Mouse (Mus musculus): ENCODE data around the gene Cd300a. TPM values are rescaled to one million over a fixed set of nuclear protein-coding genes. Genes with fewer than 3 reads are reported as not detected.

The Cd300a gene
- polyA plus RNA-seq, 1 experiment from 2014 or later: 0.84 TPM

DNA sequence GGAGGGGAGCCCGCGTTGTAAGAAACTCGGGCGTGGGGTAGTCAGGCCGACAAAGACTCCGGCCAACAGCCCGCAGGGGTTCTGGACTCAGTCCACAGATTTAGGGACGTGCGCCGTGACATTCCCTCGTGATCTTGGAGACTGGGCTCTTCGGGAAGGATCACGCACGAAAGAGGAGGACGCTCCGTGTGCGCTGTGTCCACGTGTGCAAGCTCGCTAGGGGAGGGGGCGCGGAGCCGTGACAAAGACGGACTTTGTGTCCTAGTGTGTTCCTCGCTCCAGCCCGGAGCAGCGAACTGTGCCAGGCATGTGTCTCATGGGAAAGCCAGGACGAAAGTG is 38.6 kb upstream of the Cd300a start:
- peaks cover 14% of the 10 kb centered on the region for H3K4me1 ChIP-seq (ENCODE audit: control insufficient read depth, insufficient read depth, low read length)
- under 1% methylated on average over 27 of the region's 27 CpGs for WGBS (ENCODE audit: insufficient replicate concordance)
- H3K9me3 ChIP-seq (replicated peaks; ENCODE audit: control insufficient read depth, low read length): no peaks in the 10 kb centered on the region
- peak overlapping the region; percentile 83 for H3K9ac ChIP-seq (ENCODE audit: low read depth, low read length)
- H3K36me3 ChIP-seq (ENCODE audit: control insufficient read depth, insufficient read depth, low read length): no peaks in the 10 kb centered on the region
- peak overlapping the region; percentile 99 for H3K4me2 ChIP-seq
- 0 out of 2 replicates have a peak, but pooled peaks cover 2% of the 10 kb centered on the region for H3K27me3 ChIP-seq (ENCODE audit: control insufficient read depth, insufficient read depth, low read length)
- H3K4me3 ChIP-seq (ENCODE audit: low read depth, low read length): peak overlapping the region; percentile 76
- ATAC-seq (replicated peaks; ENCODE audit: insufficient number of reproducible peaks, low FRiP score, low TSS enrichment): no peak
- peak overlapping the region; percentile 58 for H3K27ac ChIP-seq (ENCODE audit: low read depth, low read length)

GRCm38 (mm10) chr11:114851608-114852310 is 38.1 kb upstream of the Cd300a start:
- 0 out of 2 replicates have a peak, but pooled peaks cover 2% of the 10 kb centered on the region for H3K27me3 ChIP-seq (ENCODE audit: control insufficient read depth, insufficient read depth, low read length)
- H3K9ac ChIP-seq (ENCODE audit: low read depth, low read length): peak overlapping the region; percentile 83
- peaks cover 14% of the 10 kb centered on the region for H3K4me1 ChIP-seq (ENCODE audit: control insufficient read depth, insufficient read depth, low read length)
- under 1% methylated on average over 65 of the region's 65 CpGs for WGBS (ENCODE audit: insufficient replicate concordance)
- peak overlapping the region; percentile 99 for H3K4me2 ChIP-seq
- H3K36me3 ChIP-seq (ENCODE audit: control insufficient read depth, insufficient read depth, low read length): no peaks in the 10 kb centered on the region
- H3K4me3 ChIP-seq (ENCODE audit: low read depth, low read length): peak overlapping the region; percentile 76
- no peaks in the 10 kb centered on the region for H3K9me3 ChIP-seq (replicated peaks; ENCODE audit: control insufficient read depth, low read length)
- peak overlapping the region; percentile 58 for H3K27ac ChIP-seq (ENCODE audit: low read depth, low read length)
- peak; percentile 44; the same call in 1 of the 2 replicates for ATAC-seq (replicated peaks; ENCODE audit: insufficient number of reproducible peaks, low FRiP score, low TSS enrichment)

DNA sequence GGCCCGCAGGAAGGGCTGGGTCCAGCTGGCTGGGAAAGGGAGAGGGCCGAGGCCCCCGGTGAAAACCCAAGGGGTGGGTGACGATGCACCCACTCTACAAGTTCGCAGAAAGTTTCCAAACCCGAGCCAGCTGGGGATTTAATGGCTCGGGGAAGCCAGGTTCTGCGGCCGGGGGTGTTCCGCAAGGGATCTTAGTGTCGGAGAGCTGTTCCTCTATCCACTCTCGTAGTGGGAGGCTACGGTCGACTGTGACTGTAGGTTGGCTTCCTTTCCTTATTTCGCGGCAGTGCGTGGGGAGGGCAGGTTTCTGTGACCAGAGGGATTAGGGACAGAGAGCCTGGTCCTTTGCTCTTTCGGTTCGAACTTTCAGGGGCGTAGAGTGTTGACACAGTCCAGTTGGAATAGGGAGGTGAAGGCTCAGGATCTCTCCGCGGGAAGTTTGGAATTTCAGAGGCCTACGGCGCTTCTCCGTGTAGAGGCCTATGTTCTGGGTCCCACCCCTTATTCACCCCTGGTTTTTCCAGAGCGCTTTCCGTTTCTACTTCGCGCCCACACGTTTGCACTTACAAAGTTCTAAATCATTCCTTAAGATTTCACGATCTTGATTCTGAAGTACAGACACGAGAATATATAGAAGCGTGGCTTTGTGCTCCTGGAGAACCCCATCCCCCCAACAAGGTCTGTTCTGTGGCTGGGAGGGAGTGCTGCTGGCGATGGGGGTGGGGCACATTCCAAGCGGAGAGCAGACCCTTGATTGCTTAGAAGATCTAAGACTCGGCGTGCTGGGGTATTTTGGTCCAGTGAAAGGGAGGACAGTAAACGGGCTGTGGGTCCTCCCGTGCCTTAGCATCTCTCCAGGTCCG is 37.3 kb upstream of the Cd300a start:
- under 1% methylated on average over 40 of the region's 40 CpGs for WGBS (ENCODE audit: insufficient replicate concordance)
- ATAC-seq (replicated peaks; ENCODE audit: insufficient number of reproducible peaks, low FRiP score, low TSS enrichment): no peak; the same call in 1 of the 2 replicates
- H3K4me1 ChIP-seq (ENCODE audit: control insufficient read depth, insufficient read depth, low read length): peaks cover 14% of the 10 kb centered on the region

DNA sequence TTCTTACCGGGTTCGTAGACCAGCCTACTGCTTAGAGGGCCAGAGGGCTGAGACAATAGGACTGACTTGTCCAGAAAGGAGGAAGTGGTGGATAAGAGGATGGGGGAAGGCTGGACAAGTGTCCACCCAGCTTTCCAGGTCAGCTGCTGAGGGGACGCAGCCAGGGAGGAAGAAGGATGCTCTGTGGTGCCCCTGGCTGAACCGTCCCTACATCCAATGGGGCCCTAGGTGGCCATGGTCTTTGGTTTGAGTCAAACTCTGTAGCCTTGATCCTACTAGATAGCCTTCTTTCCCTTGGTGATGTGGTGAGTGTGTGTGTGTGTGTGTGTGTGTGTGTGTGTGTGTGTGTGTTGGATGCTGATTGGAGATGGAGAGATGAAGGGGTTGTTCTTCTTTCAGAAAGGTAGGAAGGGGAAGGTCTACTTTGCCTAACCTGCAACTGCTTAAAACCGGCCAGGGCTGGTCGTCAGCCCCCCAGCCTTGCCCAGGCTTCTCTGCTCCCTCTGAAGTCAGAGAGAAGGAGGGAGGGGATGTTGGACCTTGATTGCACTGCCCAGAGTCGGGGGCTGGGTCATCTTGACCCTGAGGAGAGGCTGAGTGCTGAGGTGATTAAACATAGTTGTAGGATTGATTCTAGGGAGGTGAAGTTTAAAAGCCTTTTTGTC is 36.5 kb upstream of the Cd300a start:
- peak overlapping the region; percentile 76 for H3K4me3 ChIP-seq (ENCODE audit: low read depth, low read length)
- peak overlapping the region; percentile 58; the same call in 1 of the 2 replicates for H3K27ac ChIP-seq (ENCODE audit: low read depth, low read length)
- H3K9ac ChIP-seq (ENCODE audit: low read depth, low read length): peak overlapping the region; percentile 83
- no peaks in the 10 kb centered on the region for H3K9me3 ChIP-seq (replicated peaks; ENCODE audit: control insufficient read depth, low read length)
- H3K27me3 ChIP-seq (ENCODE audit: control insufficient read depth, insufficient read depth, low read length): 0 out of 2 replicates have a peak, but pooled peaks cover 2% of the 10 kb centered on the region
- WGBS (ENCODE audit: insufficient replicate concordance): 16% methylated on average over 7 of the region's 7 CpGs
- peaks cover 14% of the 10 kb centered on the region for H3K4me1 ChIP-seq (ENCODE audit: control insufficient read depth, insufficient read depth, low read length)
- H3K36me3 ChIP-seq (ENCODE audit: control insufficient read depth, insufficient read depth, low read length): no peaks in the 10 kb centered on the region
- no peak for ATAC-seq (replicated peaks; ENCODE audit: insufficient number of reproducible peaks, low FRiP score, low TSS enrichment)
- H3K4me2 ChIP-seq: peak overlapping the region; percentile 99

More for the DNA sequence above, 37.3 kb upstream of the Cd300a start:
- H3K9ac ChIP-seq (ENCODE audit: low read depth, low read length): peak overlapping the region; percentile 83
- no peaks in the 10 kb centered on the region for H3K36me3 ChIP-seq (ENCODE audit: control insufficient read depth, insufficient read depth, low read length)
- peak overlapping the region; percentile 58 for H3K27ac ChIP-seq (ENCODE audit: low read depth, low read length)
- H3K9me3 ChIP-seq (replicated peaks; ENCODE audit: control insufficient read depth, low read length): no peaks in the 10 kb centered on the region
- H3K27me3 ChIP-seq (ENCODE audit: control insufficient read depth, insufficient read depth, low read length): 0 out of 2 replicates have a peak, but pooled peaks cover 2% of the 10 kb centered on the region
- H3K4me2 ChIP-seq: peak overlapping the region; percentile 99
- H3K4me3 ChIP-seq (ENCODE audit: low read depth, low read length): peak overlapping the region; percentile 76

- H3K36me3 ChIP-seq (ENCODE audit: control insufficient read depth, insufficient read depth, low read length): no peaks in the 10 kb centered on the region
- H3K4me3 ChIP-seq (ENCODE audit: low read depth, low read length): no peak overlapping the region
- no peak overlapping the region for H3K9ac ChIP-seq (ENCODE audit: low read depth, low read length)
- ATAC-seq (replicated peaks; ENCODE audit: insufficient number of reproducible peaks, low FRiP score, low TSS enrichment): no peak
- WGBS (ENCODE audit: insufficient replicate concordance): 74% methylated on average over 6 of the region's 6 CpGs
- H3K27me3 ChIP-seq (ENCODE audit: control insufficient read depth, insufficient read depth, low read length): no peaks in the 10 kb centered on the region
- no peak overlapping the region for H3K27ac ChIP-seq (ENCODE audit: low read depth, low read length)
- H3K4me1 ChIP-seq (ENCODE audit: control insufficient read depth, insufficient read depth, low read length): peaks cover 12% of the 10 kb centered on the region
- no peak overlapping the region for H3K4me2 ChIP-seq
- H3K9me3 ChIP-seq (replicated peaks; ENCODE audit: control insufficient read depth, low read length): no peaks in the 10 kb centered on the region
These were observed 35.3 kb upstream of the Cd300a start for GRCm38 (mm10) chr11:114854581-114854980.

GRCm38 (mm10) chr11:114856125-114856524 is 33.7 kb upstream of the Cd300a start:
- Histone ChIP-seq H3K4me2 (no peak overlapping the region), H3K4me3 (ENCODE audit: low read depth, low read length) (no peak overlapping the region), H3K27me3 (ENCODE audit: control insufficient read depth, insufficient read depth, low read length) (no peaks in the 10 kb centered on the region), H3K9me3 (replicated peaks; ENCODE audit: control insufficient read depth, low read length) (no peaks in the 10 kb centered on the region), H3K4me1 (ENCODE audit: control insufficient read depth, insufficient read depth, low read length) (peaks cover 4% of the 10 kb centered on the region), H3K27ac (ENCODE audit: low read depth, low read length) (no peak overlapping the region), H3K36me3 (ENCODE audit: control insufficient read depth, insufficient read depth, low read length) (no peaks in the 10 kb centered on the region), H3K9ac (ENCODE audit: low read depth, low read length) (no peak overlapping the region)
- ATAC-seq (replicated peaks; ENCODE audit: insufficient number of reproducible peaks, low FRiP score, low TSS enrichment): no peak
- WGBS (ENCODE audit: insufficient replicate concordance): 81% methylated on average over 5 of the region's 5 CpGs

- Histone ChIP-seq H3K9me3 (replicated peaks; ENCODE audit: control insufficient read depth, low read length) (no peaks in the 10 kb centered on the region), H3K4me1 (ENCODE audit: control insufficient read depth, insufficient read depth, low read length) (no peaks in the 10 kb centered on the region; the same call in 1 of the 2 replicates), H3K9ac (ENCODE audit: low read depth, low read length) (no peak overlapping the region), H3K27me3 (ENCODE audit: control insufficient read depth, insufficient read depth, low read length) (no peaks in the 10 kb centered on the region), H3K4me3 (ENCODE audit: low read depth, low read length) (no peak overlapping the region), H3K36me3 (ENCODE audit: control insufficient read depth, insufficient read depth, low read length) (no peaks in the 10 kb centered on the region), H3K4me2 (no peak overlapping the region), H3K27ac (ENCODE audit: low read depth, low read length) (no peak overlapping the region)
- 81% methylated on average over 2 of the region's 2 CpGs for WGBS (ENCODE audit: insufficient replicate concordance)
- ATAC-seq (replicated peaks; ENCODE audit: insufficient number of reproducible peaks, low FRiP score, low TSS enrichment): no peak
These were observed 31.2 kb upstream of the Cd300a start for GRCm38 (mm10) chr11:114858641-114859040.

GRCm38 (mm10) chr11:114861057-114861456 is 28.8 kb upstream of the Cd300a start:
- WGBS (ENCODE audit: insufficient replicate concordance): 66% methylated on average over 2 of the region's 2 CpGs
- Histone ChIP-seq H3K4me2 (no peak overlapping the region), H3K4me1 (ENCODE audit: control insufficient read depth, insufficient read depth, low read length) (peaks cover 3% of the 10 kb centered on the region), H3K4me3 (ENCODE audit: low read depth, low read length) (no peak overlapping the region), H3K9ac (ENCODE audit: low read depth, low read length) (no peak overlapping the region), H3K9me3 (replicated peaks; ENCODE audit: control insufficient read depth, low read length) (no peaks in the 10 kb centered on the region), H3K27me3 (ENCODE audit: control insufficient read depth, insufficient read depth, low read length) (no peaks in the 10 kb centered on the region), H3K27ac (ENCODE audit: low read depth, low read length) (no peak overlapping the region), H3K36me3 (ENCODE audit: control insufficient read depth, insufficient read depth, low read length) (0 out of 2 replicates have a peak, but pooled peaks cover 3% of the 10 kb centered on the region)
- ATAC-seq (replicated peaks; ENCODE audit: insufficient number of reproducible peaks, low FRiP score, low TSS enrichment): no peak

All from heart, embryonic 11.5 days (tissue).